Mouse (Mus musculus) thymus, postnatal 36 days (tissue): Measurements from ENCODE around the gene Olfr358.

ENCODE experiments used
- DNase-seq, 2 experiments: peaks; one replicate each; pipeline ENCODE4 v3.0.0; 2022; ENCODE audit warnings: mixed read lengths in 2 of 2

Olfr358 gene

GRCm38 (mm10) chr2:37009235-37009634 is at the start of gene Olfr358:
TSS of gene Olfr358 (minus strand) at chr2:37009335.
- DNase-seq: no peak

- no peak for DNase-seq
Measured at GRCm38 (mm10) chr2:36997030-36997429, 12.1 kb downstream of the Olfr358 start.

- DNase-seq: no peak
Measured at GRCm38 (mm10) chr2:36993527-36993926, 15.6 kb downstream of the Olfr358 start, which contains the start of gene Olfr357. TSS of gene Olfr357 (plus strand) at chr2:36993827.
